Mouse (Mus musculus) E14TG2a.4 (cell line): Measurements from ENCODE around the gene Itpkb.

Experiments used
- CTCF ChIP-seq: conservative IDR thresholded peaks from 2 replicates; pipeline ENCODE4 v1.5.1; 2014; ENCODE audit warnings: low read length
- POU5F1 ChIP-seq: IDR thresholded peaks from 2 replicates; pipeline ENCODE4 v1.6.1; 2014; ENCODE audit warnings: low read length, borderline replicate concordance

GRCm38 (mm10) chr1:180465620-180466019 lies 135.3 kb downstream of the Itpkb start:
- TF ChIP-seq CTCF (no peak), POU5F1 (no peak)
